Mouse (Mus musculus) CD4-positive, CD25-positive, alpha-beta regulatory T cell, adult 4 months (primary cell): Measurements from ENCODE around the gene Srrm1. TPM values are rescaled to one million over a fixed set of nuclear protein-coding genes. Genes with fewer than 3 reads are reported as not detected.
"Not testable (repeated sequence)": the region's sequence is repeated elsewhere in the genome, so short reads cannot be mapped to it uniquely, and the experiment has no call there.

ENCODE experiments used
- ATAC-seq: one replicate; pipeline ENCODE4 v1.8.0; 2017
- polyA plus RNA-seq, 2 experiments: library from polyadenylated mRNA; unstranded; fragments of 100-300 nt; shearing (Covaris generic); gene quantifications; one replicate each; pipeline ENCODE4 v1.2.1; 2017

Gene Srrm1
- polyA plus RNA-seq, 2 experiments from 2014 or later, result 229 to 232 TPM

- ATAC-seq, result no peak
Measured at GRCm38 (mm10) chr4:135300248-135301041, 52.7 kb downstream of the Srrm1 start.

- no peak for ATAC-seq
Measured at GRCm38 (mm10) chr4:135298680-135299079, 54.4 kb downstream of the Srrm1 start.

- ATAC-seq, result no peak
Measured at GRCm38 (mm10) chr4:135297931-135298546, 55.1 kb downstream of the Srrm1 start.

DNA sequence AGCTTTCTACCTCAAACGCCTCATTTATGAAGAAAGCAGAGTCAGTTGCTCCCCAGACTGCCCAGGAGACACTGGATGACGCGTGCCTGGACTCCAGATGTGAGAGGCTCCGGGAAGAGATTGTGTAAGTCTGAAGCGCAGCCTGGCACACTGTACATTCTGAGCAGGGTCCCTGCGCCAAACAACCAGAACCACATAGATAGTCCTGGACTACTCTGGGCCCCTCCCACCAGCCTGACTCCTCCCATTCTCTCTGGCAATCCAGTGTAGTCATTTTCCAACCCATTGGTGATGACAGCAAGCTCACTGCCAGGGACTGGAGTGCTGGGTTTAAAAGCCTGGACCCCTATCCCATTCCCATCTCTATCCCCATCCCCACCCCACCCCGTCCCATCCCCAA is 56.0 kb downstream of the Srrm1 start:
- ATAC-seq, result no peak

GRCm38 (mm10) chr4:135296565-135296964 is 56.6 kb downstream of the Srrm1 start:
- ATAC-seq, result no peak

DNA sequence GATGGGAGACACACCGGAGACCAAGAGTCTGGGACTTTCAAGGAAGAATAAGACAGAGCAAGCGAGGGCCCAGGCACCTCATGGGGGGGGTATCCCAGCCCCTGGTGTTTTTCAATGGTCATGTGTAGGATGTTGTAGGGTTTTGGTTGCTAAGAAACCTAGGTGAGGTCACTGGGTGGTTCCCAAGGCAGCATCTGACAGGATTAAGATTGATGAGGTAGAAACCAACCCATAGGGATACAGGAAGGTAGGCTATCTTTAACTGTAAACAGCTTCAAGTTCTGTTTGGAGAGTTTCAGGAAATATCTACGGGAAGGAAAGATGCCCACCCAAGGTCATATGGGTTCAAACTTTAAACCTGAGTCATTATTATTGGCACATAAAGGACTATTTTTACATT is 59.3 kb downstream of the Srrm1 start:
- no peak for ATAC-seq

GRCm38 (mm10) chr4:135292477-135293089 is 60.5 kb downstream of the Srrm1 start:
- peak; percentile 82 for ATAC-seq

DNA sequence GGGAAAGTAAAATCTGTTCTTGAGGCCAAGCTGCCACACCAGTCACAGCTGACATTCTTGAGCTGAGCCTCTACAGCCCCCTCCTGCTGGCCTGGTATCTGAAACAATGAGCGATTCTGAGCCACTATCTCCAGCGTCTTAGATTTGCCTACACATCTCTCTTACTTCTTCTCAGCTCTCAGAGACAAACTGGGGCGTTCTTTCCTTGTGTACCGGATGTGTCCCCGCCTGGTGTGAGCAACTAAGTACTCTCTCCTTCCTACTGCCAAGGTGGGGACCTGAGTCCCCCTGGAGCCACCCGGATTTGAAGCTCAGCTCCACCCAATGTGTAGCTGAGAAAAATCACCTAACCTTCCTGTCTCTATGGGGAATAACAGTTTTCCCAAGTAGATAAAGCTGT is 61.3 kb downstream of the Srrm1 start:
- ATAC-seq, result no peak

DNA sequence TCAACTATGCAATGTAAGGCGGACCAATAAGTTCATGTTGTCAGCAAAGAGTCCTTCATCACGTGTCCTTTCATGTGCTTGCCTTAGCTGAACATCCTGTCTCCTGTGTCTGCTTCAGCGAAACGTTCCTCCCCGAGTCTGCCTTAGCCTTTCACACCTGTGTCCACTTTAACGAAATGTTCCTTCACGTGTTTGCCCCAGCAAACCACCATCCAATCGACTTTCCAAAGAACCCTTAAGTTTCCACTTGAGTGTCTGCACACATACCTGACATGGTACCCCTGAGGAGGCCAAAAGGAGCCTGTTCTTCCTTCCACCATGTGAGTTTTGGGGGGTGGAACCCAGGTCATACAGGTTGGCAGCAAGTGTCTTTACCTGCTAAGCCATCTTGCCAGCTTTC is 61.9 kb downstream of the Srrm1 start:
- ATAC-seq, result no peak

DNA sequence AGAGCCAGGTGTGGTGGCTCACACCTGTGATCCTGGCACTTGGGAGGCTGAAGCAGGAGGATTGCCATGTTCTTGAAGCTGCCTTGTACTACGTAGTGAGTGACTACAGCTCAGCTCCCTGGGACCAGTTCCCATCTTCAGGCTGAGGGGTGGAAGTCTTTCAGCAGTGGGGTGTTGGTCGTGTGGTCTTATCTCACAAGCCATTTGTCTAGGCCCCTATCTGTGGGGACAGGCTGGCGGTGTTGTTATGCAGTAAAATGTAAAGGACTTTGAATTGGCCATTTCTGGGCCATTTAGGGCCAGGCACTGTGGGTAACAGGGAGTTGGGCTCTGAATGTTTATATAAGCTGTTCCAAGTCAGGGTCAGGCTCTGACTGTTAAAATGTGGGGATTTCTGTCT is 65.1 kb downstream of the Srrm1 start:
- no peak for ATAC-seq

DNA sequence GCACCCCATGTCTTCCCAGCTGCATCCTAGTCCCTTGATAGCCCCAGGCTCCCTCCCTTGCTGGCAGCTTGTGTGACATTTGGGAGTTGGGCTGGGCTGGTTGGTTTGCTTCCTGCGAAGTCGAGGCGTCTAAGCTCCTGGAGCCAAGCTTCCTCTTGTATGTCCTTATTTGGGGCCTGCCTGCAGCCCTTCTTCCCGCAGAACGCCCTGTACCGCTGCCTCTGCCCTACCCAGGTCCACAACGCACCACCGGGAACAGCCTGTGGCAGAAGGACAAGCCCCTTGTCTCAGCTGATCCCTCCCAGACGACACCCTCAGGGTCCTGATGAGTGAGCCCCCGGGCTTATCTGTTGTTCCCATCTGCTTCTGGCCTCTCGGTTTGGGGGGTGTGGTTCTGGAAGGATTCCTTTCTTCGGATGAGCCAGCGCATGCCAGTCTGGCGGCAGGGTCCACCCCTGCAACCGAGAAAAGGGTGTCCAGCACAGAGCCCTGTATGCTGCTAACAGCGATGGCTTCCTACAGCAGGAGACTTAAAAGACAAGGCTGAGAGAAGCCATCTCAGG is 66.2 kb downstream of the Srrm1 start:
- no peak for ATAC-seq

DNA sequence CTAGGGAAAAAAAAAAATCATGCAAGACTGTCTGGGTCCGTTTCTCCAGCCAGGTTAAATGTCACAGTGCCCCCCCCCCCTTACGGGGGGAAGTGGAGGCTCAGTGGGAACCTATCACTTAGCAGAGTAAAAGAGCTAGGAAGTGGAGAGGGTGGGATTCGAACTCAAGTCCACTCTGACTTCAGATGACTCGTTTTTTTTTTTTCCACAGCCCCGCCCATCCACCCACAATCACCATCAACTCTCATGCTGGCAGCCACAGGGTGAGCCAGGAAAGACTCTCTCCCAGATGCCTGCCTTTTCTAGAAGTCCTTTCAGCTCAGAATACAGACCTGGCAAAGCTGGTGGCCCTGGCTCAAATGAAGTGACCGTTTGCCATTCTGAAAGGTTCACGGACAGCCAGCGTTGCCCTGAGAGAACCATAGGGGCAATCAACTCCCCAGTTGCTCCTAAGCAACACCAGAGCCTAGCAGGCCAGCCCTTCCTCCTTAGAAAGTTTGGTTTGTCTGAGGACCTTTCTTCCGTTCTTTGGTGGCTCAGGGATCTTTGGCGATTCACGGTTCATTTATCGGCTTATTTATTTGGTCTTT is 67.0 kb downstream of the Srrm1 start:
- ATAC-seq, result no peak

GRCm38 (mm10) chr4:135285436-135285835 is 67.7 kb downstream of the Srrm1 start:
- no peak for ATAC-seq

GRCm38 (mm10) chr4:135283875-135284274 is 69.2 kb downstream of the Srrm1 start:
- ATAC-seq, result no peak

GRCm38 (mm10) chr4:135283417-135283816 is 69.7 kb downstream of the Srrm1 start:
- ATAC-seq, result no peak

GRCm38 (mm10) chr4:135282651-135283290 is 70.3 kb downstream of the Srrm1 start:
- ATAC-seq, result no peak

- ATAC-seq, result not testable (repeated sequence)
Measured at GRCm38 (mm10) chr4:135280016-135280415, 73.1 kb downstream of the Srrm1 start.

DNA sequence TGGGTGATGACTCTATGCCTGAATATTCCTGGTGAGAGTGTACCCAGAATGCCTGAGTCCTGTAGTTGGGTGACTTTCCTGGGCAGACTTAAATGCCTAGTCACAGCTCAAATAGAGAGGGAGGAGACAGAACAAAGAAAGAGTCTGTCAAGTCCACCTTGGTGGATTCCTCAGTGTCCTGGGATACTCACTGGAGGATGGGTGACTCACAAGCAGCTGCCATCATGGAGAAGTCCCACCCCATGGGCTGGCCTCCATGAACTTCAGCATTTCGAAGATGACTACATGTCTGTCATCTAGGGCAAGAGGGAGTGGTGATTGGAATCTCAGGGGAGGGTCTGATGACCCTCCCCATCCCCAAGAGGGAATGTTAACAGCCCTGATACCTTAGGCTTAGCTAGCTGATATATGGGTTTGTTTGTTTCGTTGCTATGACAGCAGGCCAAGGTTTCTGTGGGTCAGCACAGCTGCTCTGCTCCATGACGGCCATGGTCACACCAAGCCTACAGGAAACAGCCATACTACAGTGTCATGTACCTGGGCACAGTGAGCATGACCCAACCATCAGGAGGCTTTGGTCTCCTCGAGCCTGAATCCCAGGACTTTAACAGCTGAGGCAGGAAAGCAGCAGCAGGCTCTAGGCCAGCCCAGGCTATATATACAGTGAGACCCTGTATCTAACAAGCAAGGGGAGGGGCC is 76.3 kb downstream of the Srrm1 start:
- no peak for ATAC-seq

DNA sequence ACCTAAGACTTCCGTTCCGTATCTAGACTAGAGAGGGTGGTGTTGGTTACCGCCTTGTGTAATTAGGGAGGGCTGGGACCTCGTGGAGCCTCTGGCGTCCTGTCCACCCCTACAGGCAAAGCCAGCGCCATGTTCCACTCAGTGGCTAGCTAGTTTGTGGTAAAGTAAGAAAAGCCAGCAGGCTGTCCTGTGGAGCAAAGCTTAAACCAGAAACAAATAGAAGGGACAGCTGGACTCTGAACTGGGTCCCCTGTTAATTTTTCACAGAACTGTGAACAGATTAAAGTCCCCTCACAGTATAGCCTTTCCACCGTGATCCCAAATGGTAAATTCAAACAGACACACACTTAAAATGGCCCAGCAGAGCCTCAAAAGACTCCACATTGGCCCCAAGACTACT is 78.4 kb downstream of the Srrm1 start:
- ATAC-seq, result no peak

DNA sequence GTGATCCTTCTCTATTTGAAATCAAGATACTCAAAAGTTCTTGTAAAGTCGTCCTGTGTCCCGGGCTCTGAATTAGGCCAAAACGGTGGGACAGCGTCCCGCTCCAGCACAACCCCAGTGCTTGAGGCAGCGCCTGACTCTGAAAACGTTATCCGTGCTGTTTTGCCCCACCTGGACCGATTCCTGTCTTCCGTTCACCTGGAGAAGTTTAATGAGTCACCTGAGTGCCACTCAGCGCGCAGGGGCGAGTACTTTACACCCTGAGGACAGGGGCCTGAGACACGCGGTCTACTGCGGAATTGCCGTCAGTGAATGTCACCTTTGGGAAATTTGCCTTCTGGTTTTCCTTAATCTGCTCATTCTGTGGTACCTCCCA is 79.8 kb downstream of the Srrm1 start:
- ATAC-seq, result peak; percentile 5

- ATAC-seq, result peak; percentile 96
Measured at GRCm38 (mm10) chr4:135272640-135273306, 80.3 kb downstream of the Srrm1 start, which contains the start of gene Clic4. Clic4 (minus strand) TSS chr4:135272814.
